Mouse (Mus musculus): ENCODE data around the gene Preb. TPM values are rescaled to one million over a fixed set of nuclear protein-coding genes. Genes with fewer than 3 reads are reported as not detected.
A peak's percentile ranks its signal among the peaks of the same experiment; 100 is the strongest.

Gene Preb
- polyA plus RNA-seq, 1 experiment from 2014 or later = 71.3 TPM

- DNase-seq (ENCODE audit: low spot score) = no peak
- peak overlapping the region; percentile 91 for H3K4me2 ChIP-seq (replicated peaks)
- peak overlapping the region; percentile 87 for H3K27ac ChIP-seq
- peak overlapping the region; percentile 90 for H3K4me3 ChIP-seq (replicated peaks; ENCODE audit: low read length)
- peak overlapping the region; percentile 88 for H3K9ac ChIP-seq
- WGBS = 39% methylated on average over 19 of the region's 19 CpGs
- H3K9me3 ChIP-seq (ENCODE audit: control insufficient read depth, low read length) = no peaks in the 10 kb centered on the region
- no peak for ATAC-seq (ENCODE audit: low FRiP score)
- H3K27me3 ChIP-seq (ENCODE audit: control insufficient read depth, insufficient read depth, low read length) = no peaks in the 10 kb centered on the region
- H3K36me3 ChIP-seq (replicated peaks; ENCODE audit: control insufficient read depth, insufficient read depth) = peaks cover 36% of the 10 kb centered on the region
- H3K4me1 ChIP-seq (replicated peaks; ENCODE audit: control insufficient read depth, insufficient read depth, low read length) = peaks cover 22% of the 10 kb centered on the region
Measured at GRCm38 (mm10) chr5:30959198-30959854, 835 bp downstream of the Preb start.

- no peaks in the 10 kb centered on the region for H3K27me3 ChIP-seq (ENCODE audit: control insufficient read depth, insufficient read depth, low read length)
- H3K27ac ChIP-seq = no peak overlapping the region
- 0 out of 2 replicates have a peak overlapping the region, but pooled peaks have one; percentile 31 for H3K9ac ChIP-seq
- whole genome bisulfite sequencing = 98% methylated on average over 6 of the region's 6 CpGs
- peaks cover 50% of the 10 kb centered on the region for H3K36me3 ChIP-seq (replicated peaks; ENCODE audit: control insufficient read depth, insufficient read depth)
- ATAC-seq (ENCODE audit: low FRiP score) (no peak), DNase-seq (ENCODE audit: low spot score) (no peak)
- H3K4me2 ChIP-seq (replicated peaks) = no peak overlapping the region
- H3K9me3 ChIP-seq (ENCODE audit: control insufficient read depth, low read length) = no peaks in the 10 kb centered on the region
- H3K4me1 ChIP-seq (replicated peaks; ENCODE audit: control insufficient read depth, insufficient read depth, low read length) = peaks cover 22% of the 10 kb centered on the region
- no peak overlapping the region for H3K4me3 ChIP-seq (replicated peaks; ENCODE audit: low read length)
Measured at GRCm38 (mm10) chr5:30957891-30958290, 2.3 kb downstream of the Preb start.

GRCm38 (mm10) chr5:30955751-30956150, 4.4 kb downstream of the Preb start:
- Histone ChIP-seq H3K27me3 (ENCODE audit: control insufficient read depth, insufficient read depth, low read length) (no peaks in the 10 kb centered on the region), H3K9ac (no peak overlapping the region), H3K4me2 (replicated peaks) (no peak overlapping the region), H3K27ac (no peak overlapping the region), H3K9me3 (ENCODE audit: control insufficient read depth, low read length) (no peaks in the 10 kb centered on the region), H3K4me1 (replicated peaks; ENCODE audit: control insufficient read depth, insufficient read depth, low read length) (peaks cover 24% of the 10 kb centered on the region), H3K36me3 (replicated peaks; ENCODE audit: control insufficient read depth, insufficient read depth) (peaks cover 64% of the 10 kb centered on the region), H3K4me3 (replicated peaks; ENCODE audit: low read length) (no peak overlapping the region)
- DNase-seq (ENCODE audit: low spot score) (no peak), ATAC-seq (ENCODE audit: low FRiP score) (no peak)
- 94% methylated on average over 6 of the region's 6 CpGs for WGBS

- WGBS = 95% methylated on average over 9 of the region's 9 CpGs
- no peak overlapping the region for H3K4me2 ChIP-seq (replicated peaks)
- H3K4me1 ChIP-seq (replicated peaks; ENCODE audit: control insufficient read depth, insufficient read depth, low read length) = peaks cover 32% of the 10 kb centered on the region
- DNase-seq (ENCODE audit: low spot score) (no peak), ATAC-seq (ENCODE audit: low FRiP score) (no peak)
- H3K4me3 ChIP-seq (replicated peaks; ENCODE audit: low read length) = no peak overlapping the region
- H3K9ac ChIP-seq = no peak overlapping the region
- H3K36me3 ChIP-seq (replicated peaks; ENCODE audit: control insufficient read depth, insufficient read depth) = peaks cover 64% of the 10 kb centered on the region
- no peaks in the 10 kb centered on the region for H3K27me3 ChIP-seq (ENCODE audit: control insufficient read depth, insufficient read depth, low read length)
- no peaks in the 10 kb centered on the region for H3K9me3 ChIP-seq (ENCODE audit: control insufficient read depth, low read length)
- H3K27ac ChIP-seq = no peak overlapping the region
Measured at GRCm38 (mm10) chr5:30954556-30954955, 5.6 kb downstream of the Preb start.

- DNase-seq (ENCODE audit: low spot score) (no peak), ATAC-seq (ENCODE audit: low FRiP score) (no peak)
- 94% methylated on average over 6 of the region's 6 CpGs for WGBS
- Histone ChIP-seq H3K36me3 (replicated peaks; ENCODE audit: control insufficient read depth, insufficient read depth) (peaks cover 64% of the 10 kb centered on the region), H3K4me3 (replicated peaks; ENCODE audit: low read length) (no peak overlapping the region), H3K27me3 (ENCODE audit: control insufficient read depth, insufficient read depth, low read length) (no peaks in the 10 kb centered on the region), H3K27ac (no peak overlapping the region), H3K9me3 (ENCODE audit: control insufficient read depth, low read length) (no peaks in the 10 kb centered on the region), H3K4me2 (replicated peaks) (no peak overlapping the region), H3K4me1 (replicated peaks; ENCODE audit: control insufficient read depth, insufficient read depth, low read length) (peaks cover 28% of the 10 kb centered on the region), H3K9ac (no peak overlapping the region)
Measured at GRCm38 (mm10) chr5:30954065-30954464, 6.1 kb downstream of the Preb start.

- Histone ChIP-seq H3K4me3 (replicated peaks; ENCODE audit: low read length) (no peak overlapping the region), H3K27ac (no peak overlapping the region), H3K4me1 (replicated peaks; ENCODE audit: control insufficient read depth, insufficient read depth, low read length) (peaks cover 13% of the 10 kb centered on the region), H3K9me3 (ENCODE audit: control insufficient read depth, low read length) (no peaks in the 10 kb centered on the region), H3K9ac (no peak overlapping the region), H3K36me3 (replicated peaks; ENCODE audit: control insufficient read depth, insufficient read depth) (peaks cover 50% of the 10 kb centered on the region), H3K27me3 (ENCODE audit: control insufficient read depth, insufficient read depth, low read length) (no peaks in the 10 kb centered on the region), H3K4me2 (replicated peaks) (no peak overlapping the region)
- DNase-seq (ENCODE audit: low spot score) (no peak), ATAC-seq (ENCODE audit: low FRiP score) (no peak)
- WGBS = 90% methylated on average over 5 of the region's 5 CpGs
Measured at GRCm38 (mm10) chr5:30952551-30952950, 7.6 kb downstream of the Preb start.

GRCm38 (mm10) chr5:30951706-30952105, 8.5 kb downstream of the Preb start:
- H3K27me3 ChIP-seq (ENCODE audit: control insufficient read depth, insufficient read depth, low read length) = no peaks in the 10 kb centered on the region
- H3K4me2 ChIP-seq (replicated peaks) = no peak overlapping the region
- no peak overlapping the region for H3K4me3 ChIP-seq (replicated peaks; ENCODE audit: low read length)
- ATAC-seq (ENCODE audit: low FRiP score) (no peak), DNase-seq (ENCODE audit: low spot score) (no peak)
- H3K9ac ChIP-seq = no peak overlapping the region
- H3K36me3 ChIP-seq (replicated peaks; ENCODE audit: control insufficient read depth, insufficient read depth) = peaks cover 46% of the 10 kb centered on the region
- H3K4me1 ChIP-seq (replicated peaks; ENCODE audit: control insufficient read depth, insufficient read depth, low read length) = peaks cover 10% of the 10 kb centered on the region
- WGBS = 86% methylated on average over 6 of the region's 6 CpGs
- H3K9me3 ChIP-seq (ENCODE audit: control insufficient read depth, low read length) = no peaks in the 10 kb centered on the region
- H3K27ac ChIP-seq = no peak overlapping the region

- Histone ChIP-seq H3K27me3 (ENCODE audit: control insufficient read depth, insufficient read depth, low read length) (no peaks in the 10 kb centered on the region), H3K4me3 (replicated peaks; ENCODE audit: low read length) (no peak overlapping the region), H3K27ac (no peak overlapping the region), H3K4me1 (replicated peaks; ENCODE audit: control insufficient read depth, insufficient read depth, low read length) (peaks cover 10% of the 10 kb centered on the region), H3K9ac (no peak overlapping the region), H3K4me2 (replicated peaks) (peak overlapping the region; percentile 93; the same call in 1 of the 2 replicates), H3K9me3 (ENCODE audit: control insufficient read depth, low read length) (no peaks in the 10 kb centered on the region), H3K36me3 (replicated peaks; ENCODE audit: control insufficient read depth, insufficient read depth) (peaks cover 44% of the 10 kb centered on the region)
- ATAC-seq (ENCODE audit: low FRiP score) = no peak
- WGBS = 91% methylated on average over 2 of the region's 2 CpGs
- DNase-seq (ENCODE audit: low spot score) = no peak
Measured at GRCm38 (mm10) chr5:30950922-30951321, 9.2 kb downstream of the Preb start.

GRCm38 (mm10) chr5:30950451-30950850, 9.7 kb downstream of the Preb start:
- H3K9ac ChIP-seq = peak overlapping the region; percentile 63
- H3K4me1 ChIP-seq (replicated peaks; ENCODE audit: control insufficient read depth, insufficient read depth, low read length) = peaks cover 10% of the 10 kb centered on the region
- WGBS = 62% methylated on average over 4 of the region's 4 CpGs
- ATAC-seq (ENCODE audit: low FRiP score) = no peak
- no peak for DNase-seq (ENCODE audit: low spot score)
- peak overlapping the region; percentile 45 for H3K4me3 ChIP-seq (replicated peaks; ENCODE audit: low read length)
- no peaks in the 10 kb centered on the region for H3K9me3 ChIP-seq (ENCODE audit: control insufficient read depth, low read length)
- 0 out of 2 replicates have a peak overlapping the region, but pooled peaks have one; percentile 74 for H3K27ac ChIP-seq
- H3K27me3 ChIP-seq (ENCODE audit: control insufficient read depth, insufficient read depth, low read length) = no peaks in the 10 kb centered on the region
- peak overlapping the region; percentile 93 for H3K4me2 ChIP-seq (replicated peaks)
- H3K36me3 ChIP-seq (replicated peaks; ENCODE audit: control insufficient read depth, insufficient read depth) = peaks cover 39% of the 10 kb centered on the region
